Mouse (Mus musculus) embryonic fibroblast, embryonic 13.5 days (primary cell): ENCODE measurements around the gene Lpar1.

ENCODE experiments used
- CTCF ChIP-seq: IDR thresholded peaks from 2 replicates; pipeline ENCODE4 v1.5.1; 2011; ENCODE audit warnings: mild to moderate bottlenecking, control low read depth, low read length, moderate library complexity, borderline replicate concordance; ENCODE audit not compliant: insufficient read depth
- POLR2A ChIP-seq: IDR thresholded peaks from 2 replicates; pipeline ENCODE4 v1.6.1; 2011; ENCODE audit warnings: low read depth, mild to moderate bottlenecking, control low read depth, low read length, moderate library complexity

GRCm38 (mm10) chr4:58540841-58541240 lies 12.9 kb downstream of the Lpar1 start:
- TF ChIP-seq CTCF (no peak), POLR2A (no peak)
